Mouse (Mus musculus) stomach, postnatal 0 days (tissue): ENCODE results near the gene Lrrc47.

ENCODE experiments used
- CTCF ChIP-seq: IDR thresholded peaks from 2 replicates; pipeline ENCODE4 v1.5.1; 2016; ENCODE audit warnings: antibody characterized with exemption, low read depth, mild to moderate bottlenecking, moderate library complexity
- EP300 ChIP-seq: optimal IDR thresholded peaks from 2 replicates; pipeline ENCODE3; 2016; ENCODE audit warnings: antibody characterized with exemption

DNA sequence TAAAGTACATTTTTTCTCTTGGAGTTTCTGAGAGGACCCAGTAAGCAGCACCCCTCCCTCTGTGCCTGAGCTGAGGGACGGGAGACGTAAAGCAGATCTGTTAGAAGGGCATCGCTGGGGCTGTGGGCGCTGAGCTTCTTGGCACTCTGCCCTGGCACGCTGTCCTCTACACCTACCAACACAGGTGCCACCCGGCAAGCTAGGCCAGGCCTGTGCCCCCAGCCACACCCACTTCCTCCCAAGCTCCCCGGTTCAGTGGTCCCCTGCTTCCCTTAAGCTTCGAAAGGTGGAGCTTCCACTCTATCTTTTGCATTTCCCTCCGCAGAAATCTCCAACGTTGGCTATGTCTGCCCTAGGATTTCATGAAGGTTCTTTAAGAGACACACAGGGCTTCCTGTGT is 32.3 kb upstream of the Lrrc47 start:
- TF ChIP-seq CTCF (no peak), EP300 (no peak)
